Mouse (Mus musculus): ENCODE measurements around the gene Inpp4b. TPM values are rescaled to one million over a fixed set of nuclear protein-coding genes. Genes with fewer than 3 reads are reported as not detected.

Gene Inpp4b
- polyA plus RNA-seq, 1 experiment = 1.2 TPM

DNA sequence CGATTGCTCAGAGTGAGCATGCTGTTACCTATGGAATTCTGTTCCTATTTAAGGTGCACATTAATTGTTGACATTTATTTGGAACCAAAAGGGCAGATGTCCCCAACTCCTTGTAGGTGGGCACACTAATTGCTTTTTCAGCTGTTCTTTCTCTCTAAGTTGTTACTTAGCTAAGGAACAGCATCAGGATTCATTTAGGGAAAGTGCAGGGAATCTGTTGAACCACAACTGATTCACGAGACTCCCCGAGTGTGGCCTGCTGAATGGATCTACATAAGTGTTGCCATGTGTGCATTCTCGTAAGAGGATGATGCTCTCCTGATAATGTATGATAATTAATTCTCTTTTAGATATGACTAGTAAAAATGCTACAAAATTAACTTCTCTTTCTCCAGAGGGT is 297.5 kb downstream of the Inpp4b start:
- no peaks in the 10 kb centered on the region for H3K4me1 ChIP-seq (ENCODE audit: control insufficient read depth, insufficient read depth, insufficient read length, low read length)
- no peak overlapping the region for H3K4me3 ChIP-seq (ENCODE audit: insufficient read depth, low read depth, low read length)
- H3K27ac ChIP-seq (replicated peaks; ENCODE audit: low read depth, low read length) = no peak overlapping the region

DNA sequence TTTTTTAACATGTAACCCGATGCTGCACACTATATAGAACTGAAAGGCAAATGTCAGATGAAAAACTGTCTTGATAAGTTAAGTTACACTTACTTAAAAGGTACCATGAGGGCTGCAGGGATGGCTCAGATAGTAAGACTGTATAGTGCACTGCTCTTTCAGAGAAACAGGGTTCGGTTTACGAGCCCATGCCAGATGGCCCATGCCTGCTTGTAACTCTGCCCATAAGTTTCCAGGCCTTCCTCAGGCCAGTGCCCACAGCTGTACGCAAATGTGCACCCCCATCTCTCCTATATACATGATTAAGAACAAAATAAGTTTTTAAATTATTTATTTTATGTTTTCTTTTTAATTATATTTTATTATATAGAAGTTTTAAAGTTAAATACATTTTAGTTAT is 300.7 kb downstream of the Inpp4b start:
- Histone ChIP-seq H3K27ac (replicated peaks; ENCODE audit: low read depth, low read length) (no peak overlapping the region), H3K4me3 (ENCODE audit: insufficient read depth, low read depth, low read length) (no peak overlapping the region), H3K4me1 (ENCODE audit: control insufficient read depth, insufficient read depth, insufficient read length, low read length) (no peaks in the 10 kb centered on the region)

DNA sequence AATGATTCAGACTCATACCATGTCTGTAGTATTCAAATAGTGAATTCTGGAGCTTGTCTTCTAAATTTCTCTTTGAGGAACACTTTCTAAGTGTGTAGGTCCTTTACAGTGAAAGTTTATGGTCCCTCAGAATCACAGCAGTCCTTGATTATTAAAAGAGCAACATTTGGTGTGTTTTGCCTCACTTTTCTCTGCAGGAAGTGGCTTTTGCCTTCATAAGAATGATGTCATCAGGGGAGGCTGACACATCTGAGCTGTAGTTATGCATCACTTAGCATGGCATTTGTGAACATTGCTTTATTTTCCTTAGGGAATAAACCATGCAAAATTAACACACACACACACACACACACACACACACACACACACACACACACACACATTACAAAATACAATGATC is 349.8 kb downstream of the Inpp4b start:
- H3K4me3 ChIP-seq (ENCODE audit: insufficient read depth, low read depth, low read length) = no peak overlapping the region
- no peaks in the 10 kb centered on the region for H3K4me1 ChIP-seq (ENCODE audit: control insufficient read depth, insufficient read depth, insufficient read length, low read length)
- H3K27ac ChIP-seq (replicated peaks; ENCODE audit: low read depth, low read length) = no peak overlapping the region

DNA sequence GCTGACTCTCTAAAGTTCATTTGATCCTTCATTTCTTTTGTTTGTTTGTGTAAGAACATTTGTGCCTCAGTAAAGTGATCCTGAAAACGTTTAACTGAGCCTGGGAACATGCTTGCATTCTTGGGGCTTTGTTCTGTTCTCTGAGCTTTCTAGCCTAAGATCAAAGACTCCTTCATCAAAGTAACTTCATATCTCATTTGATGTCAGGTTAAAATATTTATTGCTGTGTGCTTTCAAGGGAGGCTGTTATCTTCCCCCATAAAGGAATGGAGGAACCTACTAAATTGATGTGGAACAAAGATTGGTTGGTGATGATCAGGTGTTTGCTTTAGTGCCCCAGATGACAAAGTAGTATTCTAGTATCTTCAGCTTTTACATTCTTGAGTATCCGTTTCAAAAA is 352.5 kb downstream of the Inpp4b start:
- Histone ChIP-seq H3K4me1 (ENCODE audit: control insufficient read depth, insufficient read depth, insufficient read length, low read length) (no peaks in the 10 kb centered on the region), H3K27ac (replicated peaks; ENCODE audit: low read depth, low read length) (no peak overlapping the region), H3K4me3 (ENCODE audit: insufficient read depth, low read depth, low read length) (no peak overlapping the region)

DNA sequence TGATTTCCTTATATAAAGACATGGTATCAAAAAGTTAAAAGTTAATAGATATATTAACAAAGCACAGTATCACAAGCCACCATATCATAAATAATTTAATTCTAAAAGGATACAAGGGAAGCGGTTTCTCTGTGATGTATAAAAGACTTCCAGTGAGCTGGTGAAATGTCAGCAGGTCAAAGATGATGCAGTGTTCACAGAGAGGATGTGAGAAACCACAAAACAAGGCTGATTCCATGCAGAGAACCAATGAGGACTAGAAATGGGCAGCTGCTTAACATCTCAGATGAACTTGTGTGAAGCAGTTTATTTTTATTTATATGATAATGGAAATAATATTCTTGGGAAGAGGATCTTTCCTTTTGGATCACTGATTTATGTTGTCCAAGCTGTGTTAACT is 359.7 kb downstream of the Inpp4b start:
- Histone ChIP-seq H3K27ac (replicated peaks; ENCODE audit: low read depth, low read length) (no peak overlapping the region), H3K4me1 (ENCODE audit: control insufficient read depth, insufficient read depth, insufficient read length, low read length) (no peaks in the 10 kb centered on the region), H3K4me3 (ENCODE audit: insufficient read depth, low read depth, low read length) (no peak overlapping the region)

DNA sequence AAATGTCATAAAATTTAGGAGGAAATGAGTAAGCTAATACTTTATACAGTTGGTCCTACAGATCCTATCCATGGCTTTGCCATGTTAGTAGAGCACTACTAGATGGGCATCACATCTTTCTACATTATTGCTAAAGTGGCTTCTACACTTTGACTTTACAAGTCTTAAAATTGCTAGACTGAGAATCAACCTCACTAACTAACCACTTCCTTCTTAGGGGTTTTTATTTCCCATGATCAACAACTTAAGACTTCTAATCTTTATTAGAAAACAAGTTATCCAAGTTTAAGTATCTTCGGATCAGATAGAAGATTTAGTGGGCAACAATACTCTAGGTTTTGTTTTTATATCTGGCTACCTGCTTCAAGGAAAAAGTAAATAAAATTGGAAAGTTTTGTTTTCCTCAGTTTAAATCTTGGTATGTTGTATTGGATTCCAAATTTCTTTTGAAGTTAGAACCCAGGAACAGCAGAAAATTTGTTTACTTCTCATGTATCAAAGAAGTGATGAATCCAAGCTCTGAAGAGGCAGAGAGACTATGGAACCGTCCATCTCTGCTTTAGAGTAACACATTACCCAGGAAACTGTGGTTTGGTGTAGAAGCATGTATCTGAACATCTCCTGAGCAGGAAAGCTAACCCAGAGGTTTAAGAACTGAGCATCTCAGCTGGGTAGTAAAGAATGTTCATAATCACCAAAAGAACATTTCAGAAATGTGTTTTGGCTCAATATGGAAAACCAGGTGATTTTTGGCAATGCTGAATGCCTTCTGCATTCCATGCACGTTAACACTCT is 361.4 kb downstream of the Inpp4b start:
- no peak overlapping the region for H3K27ac ChIP-seq (replicated peaks; ENCODE audit: low read depth, low read length)
- no peak overlapping the region for H3K4me3 ChIP-seq (ENCODE audit: insufficient read depth, low read depth, low read length)
- no peaks in the 10 kb centered on the region for H3K4me1 ChIP-seq (ENCODE audit: control insufficient read depth, insufficient read depth, insufficient read length, low read length)

DNA sequence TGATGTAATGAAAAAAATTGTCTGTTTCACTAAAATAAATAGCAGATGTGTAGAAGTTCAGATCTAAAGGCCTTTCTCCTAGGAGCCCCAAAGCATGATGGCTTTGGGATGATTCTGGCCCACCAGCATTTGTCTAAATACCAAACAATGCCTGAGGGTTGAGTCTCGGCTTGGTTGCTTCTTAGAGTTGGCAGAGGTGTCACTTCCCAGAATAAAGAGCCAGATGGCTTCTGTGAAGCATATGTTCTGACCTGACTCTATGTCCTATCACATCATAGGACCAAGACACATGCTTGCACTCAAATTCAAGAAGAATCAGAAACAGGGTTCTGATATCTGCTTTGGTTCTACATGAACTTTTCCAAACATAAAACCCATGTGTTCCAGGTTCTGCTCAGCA is 365.1 kb downstream of the Inpp4b start:
- Histone ChIP-seq H3K4me3 (ENCODE audit: insufficient read depth, low read depth, low read length) (no peak overlapping the region), H3K4me1 (ENCODE audit: control insufficient read depth, insufficient read depth, insufficient read length, low read length) (no peaks in the 10 kb centered on the region), H3K27ac (replicated peaks; ENCODE audit: low read depth, low read length) (no peak overlapping the region)

DNA sequence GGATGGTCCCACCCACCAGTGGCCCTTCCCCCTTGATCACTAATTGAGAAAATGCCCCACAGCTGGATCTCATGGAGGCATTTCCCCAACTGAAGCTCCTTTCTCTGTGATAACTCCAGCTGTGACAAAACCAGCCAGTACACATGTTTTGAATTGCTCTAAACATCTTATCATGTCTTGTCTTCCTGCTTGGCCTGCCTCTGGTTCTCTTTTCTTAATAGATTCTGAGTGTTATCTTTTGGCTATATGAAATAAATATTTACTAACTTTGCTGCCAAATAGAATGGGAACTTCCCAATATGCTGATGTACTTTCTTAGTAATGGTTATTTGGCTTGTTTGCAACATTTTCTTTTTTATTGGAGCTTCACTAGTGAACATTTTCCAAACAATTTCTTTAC is 389.0 kb downstream of the Inpp4b start:
- Histone ChIP-seq H3K27ac (replicated peaks; ENCODE audit: low read depth, low read length) (no peak overlapping the region), H3K4me1 (ENCODE audit: control insufficient read depth, insufficient read depth, insufficient read length, low read length) (no peaks in the 10 kb centered on the region), H3K4me3 (ENCODE audit: insufficient read depth, low read depth, low read length) (no peak overlapping the region)

DNA sequence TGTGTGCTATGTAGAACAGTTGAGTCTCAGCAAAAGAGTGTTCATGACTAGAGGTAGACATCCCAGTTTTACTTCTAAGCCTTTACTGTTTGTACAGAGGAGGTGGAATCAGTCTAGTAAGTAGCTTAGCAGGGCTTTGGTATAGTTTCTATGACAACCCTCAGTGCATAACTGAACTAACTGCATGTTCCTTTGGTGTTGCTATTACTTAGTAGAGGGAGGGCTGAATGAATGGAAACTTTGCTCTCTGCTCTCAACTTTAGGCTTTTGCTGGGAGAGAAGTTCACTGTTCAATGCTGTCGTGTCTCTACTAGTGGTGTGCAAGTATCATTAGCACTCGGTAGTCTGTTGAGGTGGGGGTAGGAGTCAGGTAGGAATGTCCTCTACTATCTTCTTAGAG is 393.3 kb downstream of the Inpp4b start:
- Histone ChIP-seq H3K4me3 (ENCODE audit: insufficient read depth, low read depth, low read length) (no peak overlapping the region), H3K4me1 (ENCODE audit: control insufficient read depth, insufficient read depth, insufficient read length, low read length) (no peaks in the 10 kb centered on the region)

DNA sequence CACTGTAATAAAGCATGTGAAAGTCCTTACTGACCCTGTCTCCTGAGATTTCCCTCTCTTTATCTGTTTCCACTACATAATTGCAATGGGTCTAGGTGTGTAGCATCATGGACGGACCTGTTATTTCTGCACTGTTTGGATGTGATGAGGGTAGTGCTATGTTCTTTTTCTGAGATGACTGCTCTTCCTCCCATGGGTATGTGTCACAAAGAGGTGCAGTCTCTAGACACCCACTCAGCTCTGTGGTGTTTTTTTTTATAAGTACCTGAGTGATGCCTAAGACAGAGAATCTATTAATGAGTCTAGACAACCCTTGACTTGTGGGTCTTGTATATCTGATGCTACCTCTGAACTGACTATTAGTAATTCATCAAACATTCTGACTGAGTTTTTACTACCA is 393.7 kb downstream of the Inpp4b start:
- Histone ChIP-seq H3K4me3 (ENCODE audit: insufficient read depth, low read depth, low read length) (no peak overlapping the region), H3K27ac (replicated peaks; ENCODE audit: low read depth, low read length) (no peak overlapping the region), H3K4me1 (ENCODE audit: control insufficient read depth, insufficient read depth, insufficient read length, low read length) (no peaks in the 10 kb centered on the region)

More for the DNA sequence above, 393.3 kb downstream of the Inpp4b start:
- no peak overlapping the region for H3K27ac ChIP-seq (replicated peaks; ENCODE audit: low read depth, low read length)

DNA sequence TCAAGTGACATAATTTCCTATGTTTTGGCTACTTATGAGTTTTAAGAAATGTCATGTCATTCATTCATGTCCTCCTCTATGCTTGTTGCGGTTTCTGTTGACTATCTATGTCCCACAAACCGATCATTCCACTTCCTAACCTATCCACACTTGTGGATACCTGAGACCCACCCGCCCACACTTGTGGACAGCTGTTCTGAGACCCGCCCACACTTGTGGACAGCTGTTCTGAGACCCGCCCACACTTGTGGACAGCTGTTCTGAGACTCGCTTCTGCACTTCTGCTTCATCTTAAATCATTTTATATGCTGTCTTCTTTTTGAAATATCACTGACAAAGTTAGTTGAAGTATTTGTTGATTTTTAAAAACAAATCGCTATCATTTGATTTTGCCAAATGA is 400.2 kb downstream of the Inpp4b start:
- H3K4me3 ChIP-seq (ENCODE audit: insufficient read depth, low read depth, low read length) = no peak overlapping the region
- H3K4me1 ChIP-seq (ENCODE audit: control insufficient read depth, insufficient read depth, insufficient read length, low read length) = no peaks in the 10 kb centered on the region
- no peak overlapping the region for H3K27ac ChIP-seq (replicated peaks; ENCODE audit: low read depth, low read length)

DNA sequence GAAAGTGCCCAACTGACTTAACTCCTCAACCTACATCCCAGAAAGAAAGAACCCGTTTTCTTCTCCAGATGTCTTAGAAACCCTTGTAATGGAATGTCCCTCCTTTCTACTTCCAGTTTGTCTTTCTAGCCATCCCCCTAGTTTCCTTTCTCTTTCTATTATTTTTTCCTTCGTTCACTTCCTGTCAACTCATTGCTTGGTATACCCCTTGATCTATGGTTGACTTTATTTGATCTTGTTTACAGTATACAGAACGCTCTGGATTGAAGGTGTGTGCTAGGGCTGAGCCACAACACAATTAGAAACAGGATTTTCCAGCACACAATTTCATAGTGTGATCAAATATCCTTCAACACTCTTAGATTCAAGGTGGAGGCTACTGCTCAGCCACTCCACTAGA is 400.7 kb downstream of the Inpp4b start:
- no peak overlapping the region for H3K27ac ChIP-seq (replicated peaks; ENCODE audit: low read depth, low read length)
- no peak overlapping the region for H3K4me3 ChIP-seq (ENCODE audit: insufficient read depth, low read depth, low read length)
- no peaks in the 10 kb centered on the region for H3K4me1 ChIP-seq (ENCODE audit: control insufficient read depth, insufficient read depth, insufficient read length, low read length)

DNA sequence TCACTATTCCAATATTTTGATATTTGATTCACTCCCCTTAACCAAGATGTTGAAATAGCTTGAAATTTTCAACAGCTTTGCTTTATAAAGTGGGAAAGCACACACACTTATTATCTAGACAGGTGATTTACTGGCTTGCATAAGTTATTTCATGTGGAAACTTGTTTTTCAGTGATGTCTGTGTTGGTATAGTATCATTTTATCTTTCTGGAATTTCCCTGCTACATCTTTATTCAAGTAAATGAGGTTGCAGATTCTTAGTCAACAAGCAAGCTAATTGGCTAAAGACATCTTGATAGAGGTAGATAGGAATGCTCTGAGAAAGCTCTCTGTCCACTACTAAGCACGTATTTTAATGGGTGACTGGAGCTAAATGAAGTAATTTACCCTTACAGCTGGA is 403.1 kb downstream of the Inpp4b start:
- no peak overlapping the region for H3K4me3 ChIP-seq (ENCODE audit: insufficient read depth, low read depth, low read length)
- no peaks in the 10 kb centered on the region for H3K4me1 ChIP-seq (ENCODE audit: control insufficient read depth, insufficient read depth, insufficient read length, low read length)
- H3K27ac ChIP-seq (replicated peaks; ENCODE audit: low read depth, low read length) = no peak overlapping the region

DNA sequence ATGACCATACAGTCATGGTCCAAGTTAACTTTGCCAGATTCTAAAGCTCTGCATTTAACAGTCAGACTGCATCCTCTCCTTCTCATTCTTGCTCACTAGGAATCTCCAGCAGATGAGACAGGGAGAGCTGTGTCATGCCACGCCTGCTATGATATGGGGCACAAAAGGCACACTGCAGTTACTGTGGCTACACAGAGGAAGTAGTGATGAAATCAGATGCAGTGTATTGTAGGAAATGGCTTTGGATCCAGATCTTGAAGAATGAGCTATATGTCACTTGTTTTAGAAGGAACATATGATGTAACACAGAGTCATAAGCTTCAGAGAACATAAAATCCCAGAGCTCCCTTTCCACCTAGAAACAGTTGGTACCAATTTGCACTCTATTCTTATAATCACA is 408.8 kb downstream of the Inpp4b start:
- Histone ChIP-seq H3K4me1 (ENCODE audit: control insufficient read depth, insufficient read depth, insufficient read length, low read length) (no peaks in the 10 kb centered on the region), H3K27ac (replicated peaks; ENCODE audit: low read depth, low read length) (no peak overlapping the region), H3K4me3 (ENCODE audit: insufficient read depth, low read depth, low read length) (no peak overlapping the region)

DNA sequence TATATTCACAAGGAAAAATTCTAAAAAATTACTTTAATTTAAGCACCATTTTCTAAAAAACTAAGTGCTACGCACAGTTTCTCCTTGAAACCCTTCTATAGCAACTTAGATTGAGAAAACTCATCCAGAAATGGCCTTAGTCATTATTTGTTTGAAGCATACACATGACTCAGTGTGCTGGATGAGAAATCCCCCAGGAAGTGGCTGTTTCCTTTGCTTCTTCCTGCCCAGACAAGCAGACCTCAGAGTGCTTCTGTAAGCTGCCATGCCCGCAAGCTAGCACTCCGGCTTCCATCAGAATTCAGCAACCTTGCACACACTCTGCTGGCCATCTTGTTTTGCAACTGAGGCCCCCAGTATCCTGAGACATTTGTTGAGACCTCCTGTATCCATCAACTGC is 414.3 kb downstream of the Inpp4b start:
- Histone ChIP-seq H3K4me3 (ENCODE audit: insufficient read depth, low read depth, low read length) (no peak overlapping the region), H3K4me1 (ENCODE audit: control insufficient read depth, insufficient read depth, insufficient read length, low read length) (peaks cover 2% of the 10 kb centered on the region; the same call in 1 of the 2 replicates), H3K27ac (replicated peaks; ENCODE audit: low read depth, low read length) (no peak overlapping the region)

DNA sequence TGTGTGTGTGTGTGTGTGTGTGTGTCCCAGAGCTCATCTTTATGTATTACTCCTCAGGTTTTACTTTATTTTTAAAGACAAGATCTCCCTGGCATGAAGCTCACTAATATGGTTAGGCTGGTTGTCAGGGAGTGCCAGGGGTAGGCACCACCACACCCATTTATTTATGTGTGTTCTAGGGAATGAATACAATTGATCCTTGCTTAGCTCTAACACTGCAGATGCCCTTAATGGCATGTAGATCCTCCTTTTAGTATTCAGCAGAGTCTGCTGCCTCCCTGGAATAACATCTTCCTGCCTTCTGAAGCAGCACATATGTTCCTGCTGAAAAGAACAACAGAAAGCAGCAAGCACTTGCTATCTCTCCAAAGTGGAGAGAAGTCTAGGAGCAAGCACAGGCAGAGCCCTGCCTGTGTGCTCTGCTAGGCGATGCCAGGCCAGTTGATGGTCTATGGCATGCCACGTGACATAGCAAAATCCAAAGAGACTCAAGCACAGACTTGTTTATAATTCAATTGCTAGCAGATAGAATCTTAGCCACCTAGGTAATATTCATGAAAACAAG is 415.3 kb downstream of the Inpp4b start:
- Histone ChIP-seq H3K4me3 (ENCODE audit: insufficient read depth, low read depth, low read length) (no peak overlapping the region), H3K4me1 (ENCODE audit: control insufficient read depth, insufficient read depth, insufficient read length, low read length) (peaks cover 2% of the 10 kb centered on the region; the same call in 1 of the 2 replicates), H3K27ac (replicated peaks; ENCODE audit: low read depth, low read length) (no peak overlapping the region)

All from brown adipose tissue, adult 24 weeks (tissue).